Mouse (Mus musculus) heart, postnatal 0 days (tissue): ENCODE results near the gene Cdkn3. TPM values are rescaled to one million over a fixed set of nuclear protein-coding genes. Genes with fewer than 3 reads are reported as not detected.

Experiments
- ATAC-seq: fragments of 200-750 bp; cut with Nextera tagmentation; 2 replicates; pipeline ENCODE4 v1.8.0; 2017; ENCODE audit warnings: low read depth, moderate number of reproducible peaks, moderate library complexity; ENCODE audit not compliant: insufficient read depth
- DNase-seq: peaks from one replicate; pipeline ENCODE4 v3.0.0-alpha.2; 2016; ENCODE audit warnings: low spot score
- H3K27ac ChIP-seq: fragments of 300-500 bp; sonication (generic); 2 replicates; pipeline ENCODE4 v1.5.1; 2014; ENCODE audit warnings: low read depth, mild to moderate bottlenecking
- H3K27me3 ChIP-seq: fragments of 300-500 bp; sonication (generic); 2 replicates; pipeline ENCODE4 v1.6.1; 2014; ENCODE audit warnings: low read length, mixed read lengths; ENCODE audit not compliant: control insufficient read depth, insufficient read depth
- H3K36me3 ChIP-seq: fragments of 300-500 bp; sonication (generic); replicated peaks from 2 replicates; pipeline ENCODE4 v1.6.1; 2014; ENCODE audit warnings: low read length, mixed read lengths; ENCODE audit not compliant: control insufficient read depth, insufficient read depth
- H3K4me1 ChIP-seq: fragments of 300-500 bp; sonication (generic); 2 replicates; pipeline ENCODE4 v1.6.1; 2014; ENCODE audit warnings: antibody characterized with exemption; ENCODE audit not compliant: control insufficient read depth, insufficient read depth
- H3K4me2 ChIP-seq: fragments of 300-500 bp; sonication (generic); 2 replicates; pipeline ENCODE4 v1.6.1; 2014; ENCODE audit warnings: low read depth, mild to moderate bottlenecking, low read length, moderate library complexity
- H3K4me3 ChIP-seq: fragments of 300-500 bp; sonication (generic); 2 replicates; pipeline ENCODE4 v1.5.1; 2014; ENCODE audit warnings: low read depth, low read length
- H3K9ac ChIP-seq: fragments of 300-500 bp; sonication (generic); replicated peaks from 2 replicates; pipeline ENCODE4 v1.6.1; 2014; ENCODE audit warnings: low read depth, low read length, mixed read lengths
- H3K9me3 ChIP-seq: fragments of 300-500 bp; sonication (generic); replicated peaks from 2 replicates; pipeline ENCODE4 v1.6.1; 2016; ENCODE audit warnings: low read length; ENCODE audit not compliant: control insufficient read depth
- CTCF ChIP-seq: IDR thresholded peaks from 2 replicates; pipeline ENCODE4 v1.5.1; 2016; ENCODE audit warnings: antibody characterized with exemption, control low read depth, low read depth
- EP300 ChIP-seq: IDR thresholded peaks from 2 replicates; pipeline ENCODE4 v1.6.1; 2016; ENCODE audit warnings: antibody characterized with exemption, low read depth
- WGBS: fragments of 180-500 bp; shearing (Covaris S2); extraction: QIAGEN DNeasy Blood & Tissue Kit; methylation state at CpG from one replicate; pipeline ENCODE4 v1.1.7; 2014; 5-methylcytosine and 5-hydroxymethylcytosine counted together
- polyA plus RNA-seq: library from polyadenylated mRNA; unstranded; fragments of >200 nt; fragmentation: Nextera tagmentation; extraction: Ambion mirVana; gene quantifications from 2 replicates; pipeline ENCODE4 v1.2.1, GENCODE M21; 2015
- total RNA-seq: library from RNA; depleted of rRNA; stranded (reverse); fragments of >200 nt; gene quantifications from 2 replicates; pipeline ENCODE4 v1.2.3, GENCODE M21; 2014; ENCODE audit warnings: low replicate concordance

Cdkn3 gene
- total and polyA plus RNA-seq, 2 experiments from 2014 or later: 12.2 to 35.5 TPM

GRCm38 (mm10) chr14:46755851-46756250, 4.5 kb upstream of the Cdkn3 start:
- Histone ChIP-seq H3K9me3 (no peaks in the 10 kb centered on the region), H3K27me3 (no peaks in the 10 kb centered on the region), H3K36me3 (no peaks in the 10 kb centered on the region), H3K4me3 (no peak overlapping the region), H3K4me2 (no peak overlapping the region), H3K4me1 (no peaks in the 10 kb centered on the region; the same call in 1 of the 2 replicates), H3K9ac (no peak overlapping the region), H3K27ac (no peak overlapping the region)
- ATAC-seq: no peak
- no peak for DNase-seq
- 92% methylated on average over 8 of the region's 8 CpGs for WGBS
- TF ChIP-seq EP300 (no peak), CTCF (no peak)

- no peak for DNase-seq
- H3K27me3 ChIP-seq: no peaks in the 10 kb centered on the region
- H3K4me1 ChIP-seq: peaks cover 6% of the 10 kb centered on the region
- H3K9ac ChIP-seq: no peak overlapping the region
- ATAC-seq: no peak
- H3K4me2 ChIP-seq: no peak overlapping the region
- no peak overlapping the region for H3K27ac ChIP-seq
- no peaks in the 10 kb centered on the region for H3K9me3 ChIP-seq
- no peak overlapping the region for H3K4me3 ChIP-seq
- no peaks in the 10 kb centered on the region for H3K36me3 ChIP-seq
- TF ChIP-seq EP300 (no peak), CTCF (no peak)
- WGBS: 58% methylated on average over 9 of the region's 9 CpGs
These were observed 2.6 kb upstream of the Cdkn3 start for GRCm38 (mm10) chr14:46757736-46758135.

DNA sequence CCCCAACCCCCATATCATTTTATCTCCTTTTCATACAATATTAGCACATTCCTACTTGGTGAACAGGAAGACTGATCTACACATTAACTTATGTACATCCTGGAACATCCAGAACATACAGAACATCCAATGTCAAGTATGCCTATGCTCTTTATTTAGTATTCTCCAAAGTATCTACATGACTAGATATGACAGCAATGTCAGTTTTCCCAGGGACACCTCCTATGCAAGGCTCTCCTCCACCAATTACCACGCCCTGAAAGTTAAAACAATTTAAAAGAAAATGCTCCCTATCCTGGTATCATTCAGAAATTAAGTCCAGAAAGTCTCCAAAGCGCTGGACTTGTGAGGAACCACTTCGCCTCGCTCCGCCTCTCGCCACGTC, 379 bp upstream of the Cdkn3 start:
- 3% methylated on average over 7 of the region's 7 CpGs for WGBS
- TF ChIP-seq CTCF: no peak
- no peak for TF ChIP-seq EP300
- Histone ChIP-seq H3K4me2 (peak overlapping the region; percentile 81), H3K9ac (no peak overlapping the region), H3K9me3 (no peaks in the 10 kb centered on the region), H3K4me3 (peak overlapping the region; percentile 73), H3K27me3 (no peaks in the 10 kb centered on the region), H3K4me1 (peaks cover 6% of the 10 kb centered on the region), H3K27ac (no peak overlapping the region), H3K36me3 (peaks cover 12% of the 10 kb centered on the region)
- no peak; the same call in 1 of the 2 replicates for ATAC-seq
- DNase-seq: no peak

GRCm38 (mm10) chr14:46761186-46761585, 845 bp downstream of the Cdkn3 start:
- WGBS: 34% methylated on average over 6 of the region's 6 CpGs
- H3K27me3 ChIP-seq: no peaks in the 10 kb centered on the region
- H3K4me3 ChIP-seq: peak overlapping the region; percentile 73
- no peak overlapping the region for H3K27ac ChIP-seq
- H3K36me3 ChIP-seq: peaks cover 18% of the 10 kb centered on the region
- DNase-seq (peak; percentile 11), ATAC-seq (no peak)
- H3K9me3 ChIP-seq: no peaks in the 10 kb centered on the region
- H3K9ac ChIP-seq: peak overlapping the region; percentile 61
- H3K4me1 ChIP-seq: peaks cover 6% of the 10 kb centered on the region
- TF ChIP-seq EP300 (no peak), CTCF (no peak)
- peak overlapping the region; percentile 81 for H3K4me2 ChIP-seq

GRCm38 (mm10) chr14:46767116-46767515, 6.8 kb downstream of the Cdkn3 start:
- no peak for DNase-seq
- Histone ChIP-seq H3K4me2 (no peak overlapping the region), H3K9ac (no peak overlapping the region), H3K27ac (no peak overlapping the region), H3K36me3 (peaks cover 56% of the 10 kb centered on the region), H3K4me1 (no peaks in the 10 kb centered on the region), H3K4me3 (no peak overlapping the region), H3K9me3 (no peaks in the 10 kb centered on the region), H3K27me3 (no peaks in the 10 kb centered on the region)
- WGBS: 80% methylated on average over 12 of the region's 12 CpGs
- ATAC-seq: no peak
- no peak for TF ChIP-seq CTCF
- TF ChIP-seq EP300: no peak

DNA sequence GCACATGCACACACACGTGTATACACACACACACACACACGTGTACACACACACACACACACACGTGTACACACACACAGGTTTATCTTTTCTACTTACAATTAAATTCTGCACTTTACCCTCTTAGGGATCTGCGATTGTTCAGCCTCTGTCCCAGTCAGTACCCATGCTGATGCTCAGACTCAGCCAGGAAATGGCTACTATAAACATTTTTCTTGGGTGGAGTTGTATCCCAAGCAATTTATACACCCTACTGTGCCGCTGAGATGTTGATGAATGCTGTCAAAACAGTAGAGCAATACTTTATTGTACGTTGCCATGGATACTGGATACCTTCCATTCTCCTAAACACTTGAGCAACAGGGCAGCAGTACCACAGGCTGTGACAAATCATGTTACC, 9.7 kb downstream of the Cdkn3 start:
- Histone ChIP-seq H3K9me3 (no peaks in the 10 kb centered on the region), H3K27ac (no peak overlapping the region), H3K36me3 (peaks cover 50% of the 10 kb centered on the region), H3K9ac (no peak overlapping the region), H3K4me2 (no peak overlapping the region), H3K4me3 (no peak overlapping the region), H3K27me3 (no peaks in the 10 kb centered on the region), H3K4me1 (no peaks in the 10 kb centered on the region)
- WGBS: 82% methylated on average over 6 of the region's 6 CpGs
- DNase-seq: no peak
- no peak for TF ChIP-seq EP300
- no peak for TF ChIP-seq CTCF
- no peak for ATAC-seq
